Mouse (Mus musculus) megakaryocyte-erythroid progenitor cell, adult 5-6 weeks (primary cell): ENCODE measurements around the gene Agfg2. TPM values are rescaled to one million over a fixed set of nuclear protein-coding genes. Genes with fewer than 3 reads are reported as not detected.
"Not testable (repeated sequence)": the region's sequence is repeated elsewhere in the genome, so short reads cannot be mapped to it uniquely, and the experiment has no call there.

ENCODE experiments used
- ATAC-seq: replicated peaks from 2 replicates; pipeline ENCODE4 v1.8.0; 2016; ENCODE audit warnings: mild to moderate bottlenecking, inconsistent platforms; ENCODE audit not compliant: severe bottlenecking, poor library complexity, low FRiP score, low TSS enrichment
- total RNA-seq, 2 experiments: library from RNA; stranded (forward) in 1 of 2; stranded (reverse) in 1 of 2; fragments of 200-1000, 215-1000 nt in 1 of 2; fragments of >200 nt in 1 of 2; fragmentation: Nextera tagmentation in 1 of 2; gene quantifications; 2 replicates each; pipeline ENCODE4 v1.2.3; 2014 to 2017

The Agfg2 gene
- 22.7 and 37.5 TPM in 2 replicates for total RNA-seq (2014; fragmentation: Nextera tagmentation)
- 17.0 TPM in 2 replicates for total RNA-seq (2017)

GRCm38 (mm10) chr5:137684294-137685123 is at the start of gene Agfg2:
Gene Agfg2 (minus strand): TSS chr5:137684726.
- ATAC-seq, result peak; percentile 91

DNA sequence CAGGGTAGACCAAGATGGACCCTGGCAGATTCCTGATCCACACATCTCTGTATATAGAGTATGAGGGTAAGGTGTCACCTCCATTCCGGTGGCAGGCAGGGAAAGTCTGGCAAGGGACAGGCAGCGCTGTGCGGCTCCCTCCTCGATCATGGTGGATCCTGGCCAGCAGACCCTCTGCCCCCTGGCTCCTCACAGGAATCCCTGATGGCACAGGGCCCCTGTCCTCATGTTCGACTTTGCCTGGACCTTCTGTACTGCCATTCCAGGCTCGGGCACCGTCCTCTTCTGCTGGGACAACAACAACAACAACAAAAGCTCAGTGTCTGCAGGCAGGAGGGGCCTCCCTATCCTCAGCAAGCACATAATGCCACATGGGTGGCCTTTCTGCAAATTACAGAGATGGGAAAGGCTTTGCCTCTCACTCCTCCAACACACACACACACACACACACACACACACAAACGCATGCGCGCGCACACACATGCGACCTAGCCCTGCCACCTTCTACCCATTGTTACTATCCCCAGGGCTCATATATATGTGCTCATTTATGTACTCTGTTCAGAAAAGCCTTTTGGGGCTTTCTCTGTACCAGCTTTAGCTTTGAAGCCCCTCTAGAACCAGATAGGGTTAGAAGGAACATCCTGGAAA is 49.2 kb upstream of the Agfg2 start:
- no peak for ATAC-seq

DNA sequence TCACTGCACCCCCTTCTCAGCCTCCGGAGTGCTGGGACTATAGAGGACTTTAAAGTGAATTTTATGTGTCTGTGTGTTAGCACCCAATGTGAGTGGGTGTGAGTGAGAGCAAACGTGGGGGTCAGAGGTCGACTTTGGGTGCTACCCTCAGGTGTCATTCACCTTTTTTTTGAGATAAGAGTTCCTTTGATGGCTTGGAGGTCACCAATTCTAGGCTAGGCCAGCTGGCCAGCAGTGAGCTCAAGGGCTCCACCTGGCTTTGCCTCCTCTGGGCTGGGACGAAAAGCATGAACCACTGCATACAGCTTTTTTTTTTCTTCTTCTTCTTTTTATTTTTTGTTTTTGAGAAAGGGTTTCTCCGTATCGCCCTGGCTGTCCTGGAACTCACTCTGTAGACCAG is 42.2 kb upstream of the Agfg2 start:
- no peak for ATAC-seq

GRCm38 (mm10) chr5:137723840-137724239 is 39.3 kb upstream of the Agfg2 start:
- no peak for ATAC-seq

- ATAC-seq, result not testable (repeated sequence)
These were observed 36.1 kb upstream of the Agfg2 start for GRCm38 (mm10) chr5:137720558-137721164.

DNA sequence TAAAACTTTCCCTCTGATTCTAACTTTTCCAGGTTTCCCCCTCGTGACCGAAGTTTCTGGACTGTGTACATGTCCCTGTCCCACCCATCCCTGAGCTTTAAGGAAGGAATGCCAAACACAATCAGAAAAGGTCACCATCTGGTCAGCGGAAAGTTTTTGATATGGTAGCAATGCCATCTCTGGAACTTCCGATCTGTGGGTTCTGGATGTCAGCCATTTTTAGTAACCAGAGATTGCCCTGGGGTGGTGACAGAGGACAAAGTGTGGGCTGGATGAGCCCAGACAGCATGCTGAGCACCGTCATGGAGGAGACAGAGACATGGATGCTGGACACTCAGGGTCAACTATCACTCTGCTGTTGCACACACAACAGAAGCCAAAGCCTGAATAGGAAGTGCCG is 34.6 kb upstream of the Agfg2 start:
- peak; percentile 62; the same call in 1 of the 2 replicates for ATAC-seq

DNA sequence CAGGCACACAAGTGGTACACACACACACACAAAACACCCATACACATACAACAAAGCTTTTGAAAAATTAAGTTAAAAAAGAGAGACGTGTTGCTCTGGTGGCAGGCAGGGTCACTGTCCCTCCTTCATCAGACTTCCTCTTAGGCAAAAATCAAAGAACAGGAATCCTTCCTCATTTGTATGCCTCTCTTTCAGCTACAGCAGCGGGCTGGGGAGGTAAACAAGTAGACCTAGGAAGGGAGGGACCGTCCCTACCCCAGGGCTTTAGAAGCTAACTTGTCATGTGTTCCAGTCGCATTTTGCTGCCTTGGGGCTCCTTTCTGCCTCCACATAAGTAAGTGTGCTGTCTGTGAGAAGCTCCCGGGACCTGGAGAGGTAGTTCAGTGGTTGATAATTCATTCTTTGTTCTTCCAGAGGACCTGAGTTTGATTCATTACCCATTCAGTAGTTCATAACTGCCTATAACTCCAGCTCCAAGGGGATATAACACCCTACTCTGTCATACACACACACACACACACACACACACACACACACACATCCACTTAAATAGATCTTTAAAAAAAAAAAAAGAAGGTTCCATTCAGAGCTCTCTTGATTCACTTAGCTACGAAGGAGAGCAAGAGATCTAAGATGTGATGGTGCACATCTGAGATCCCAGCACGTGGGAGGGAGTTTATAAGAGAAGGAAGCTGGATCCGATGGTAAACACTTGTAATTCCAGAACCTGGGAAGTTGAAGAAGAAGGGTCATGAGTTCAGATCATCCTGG is 33.7 kb upstream of the Agfg2 start:
- ATAC-seq, result no peak

DNA sequence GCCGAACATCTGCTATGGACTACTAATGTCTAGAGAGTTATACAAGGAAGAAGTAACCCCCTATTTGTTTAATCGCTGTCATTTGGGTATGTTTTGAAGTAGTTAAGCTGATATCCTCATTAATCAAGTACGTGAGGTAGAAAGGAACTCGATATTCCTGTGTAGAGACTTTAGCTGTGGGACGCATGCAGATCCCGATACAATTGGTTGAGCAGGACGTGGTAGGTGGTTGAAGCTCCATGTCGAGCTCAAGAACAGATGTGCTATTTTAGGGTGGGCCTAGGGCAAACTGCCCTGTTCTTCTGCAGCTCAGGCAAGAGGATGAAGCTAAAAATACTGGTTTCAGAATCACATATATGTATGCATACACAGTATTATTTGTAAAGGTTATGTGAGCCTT is 31.2 kb upstream of the Agfg2 start:
- ATAC-seq, result no peak

DNA sequence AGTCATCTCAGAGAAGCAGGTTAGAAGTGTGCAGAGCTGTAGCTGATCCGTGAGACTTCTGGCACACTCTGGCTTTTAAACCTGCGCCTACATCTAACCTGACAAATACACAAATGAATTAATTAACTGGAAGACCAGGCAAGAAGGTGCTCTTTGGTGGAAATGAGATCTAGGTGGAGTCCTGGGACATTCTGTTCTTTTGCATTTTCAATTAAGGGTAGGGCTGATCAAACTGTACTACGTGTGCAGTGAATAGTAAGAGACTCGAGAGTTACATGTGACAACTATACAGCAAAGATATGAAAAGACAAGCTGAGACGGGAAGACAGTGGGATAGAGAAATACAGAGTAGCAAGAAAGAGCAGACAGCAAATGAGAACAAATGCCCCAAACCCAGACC is 28.9 kb upstream of the Agfg2 start:
- ATAC-seq, result no peak

DNA sequence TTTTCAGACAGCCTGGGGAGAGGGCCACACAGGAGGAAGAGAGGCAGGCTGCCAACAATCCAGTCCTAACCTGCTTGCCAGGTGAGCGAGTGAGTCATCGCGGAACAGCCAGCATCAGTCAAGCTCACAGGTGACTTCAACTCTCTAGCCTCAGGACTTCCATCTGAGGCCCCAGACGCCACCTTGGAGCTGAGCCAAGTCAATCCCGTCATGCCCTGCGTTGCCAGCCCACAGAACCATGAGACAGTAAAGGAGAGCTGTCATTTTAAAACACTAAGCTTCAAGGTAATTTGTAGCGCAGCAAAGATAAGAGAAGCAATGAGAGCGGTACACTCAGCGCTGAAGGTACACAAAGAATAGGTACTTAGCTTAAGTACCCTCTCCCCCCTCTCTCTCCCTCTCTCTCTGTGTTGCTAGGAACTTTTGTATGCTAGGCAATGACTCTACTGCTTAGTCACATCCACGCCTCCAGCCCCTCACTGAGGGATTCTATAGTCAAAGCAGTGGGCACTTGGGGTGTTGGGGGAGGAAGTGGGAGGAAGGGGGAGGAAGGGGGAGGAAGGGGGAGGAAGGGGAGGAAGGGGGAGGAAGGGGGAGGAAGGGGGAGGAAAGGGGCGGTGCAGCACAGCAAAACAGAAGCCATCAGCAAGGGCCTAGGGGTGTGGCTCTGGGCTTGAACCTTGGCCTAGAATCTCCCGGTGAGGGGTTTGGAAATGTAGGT is 22.5 kb upstream of the Agfg2 start:
- peak; percentile 70 for ATAC-seq

DNA sequence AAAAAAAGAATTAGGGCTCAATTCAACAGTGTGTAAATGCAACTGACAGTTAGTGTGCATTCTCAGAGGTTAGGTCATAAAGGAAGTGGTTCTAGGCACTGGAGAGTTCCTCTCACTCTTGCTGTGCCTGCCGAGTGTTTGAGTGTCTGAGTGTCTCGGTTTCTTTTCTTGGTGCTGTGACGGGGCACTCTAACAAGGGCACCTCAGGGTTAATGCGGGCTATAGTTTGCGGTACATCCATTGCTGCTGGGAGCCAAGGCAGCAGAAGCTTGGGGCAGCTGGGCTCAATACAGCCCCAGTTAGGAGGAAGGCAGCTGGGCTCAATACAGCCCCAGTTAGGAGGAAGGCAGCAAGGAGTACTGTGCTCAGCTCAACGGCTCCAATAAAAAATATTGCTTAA is 20.7 kb upstream of the Agfg2 start:
- peak; percentile 18; the same call in 1 of the 2 replicates for ATAC-seq

DNA sequence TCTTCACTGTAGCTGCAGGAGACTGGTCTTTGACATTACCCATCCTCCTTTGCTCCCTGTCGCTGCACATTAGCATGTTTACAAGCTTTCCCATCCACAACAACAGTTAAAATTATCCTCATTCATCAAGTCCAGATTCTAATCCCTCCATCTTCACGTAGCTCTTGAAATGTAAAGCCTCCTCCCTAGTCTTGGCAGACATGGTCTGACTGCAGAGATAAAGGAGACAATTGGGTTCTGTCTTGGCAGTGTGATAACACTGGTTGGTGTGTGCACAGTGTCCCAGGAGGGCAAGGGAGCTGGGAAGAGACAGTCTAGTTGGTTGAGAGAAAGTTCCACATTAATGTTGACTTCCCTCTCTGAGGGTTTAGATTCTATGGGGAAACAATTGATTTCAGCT is 15.3 kb upstream of the Agfg2 start:
- peak; percentile 92 for ATAC-seq

DNA sequence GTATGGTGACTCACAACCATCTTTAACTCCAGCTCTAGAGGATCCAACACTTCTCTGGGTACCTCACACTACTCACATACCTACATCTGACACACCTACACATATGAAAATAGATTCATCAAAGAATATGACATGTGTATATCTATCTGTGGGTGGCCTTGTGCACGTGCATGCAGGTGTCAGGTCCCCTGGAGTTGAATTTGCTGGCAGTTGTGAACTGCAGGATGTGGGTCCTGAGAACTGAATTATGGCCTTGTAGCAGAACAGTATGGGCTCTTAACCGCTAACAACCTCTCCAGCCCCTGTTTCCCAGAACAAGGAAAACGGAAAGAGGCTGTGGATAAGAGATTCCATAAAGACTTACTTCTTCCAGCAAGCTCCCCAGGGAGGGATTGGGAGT is 14.6 kb upstream of the Agfg2 start:
- ATAC-seq, result no peak

- ATAC-seq, result no peak
These were observed 11.4 kb upstream of the Agfg2 start for GRCm38 (mm10) chr5:137695930-137696329.

DNA sequence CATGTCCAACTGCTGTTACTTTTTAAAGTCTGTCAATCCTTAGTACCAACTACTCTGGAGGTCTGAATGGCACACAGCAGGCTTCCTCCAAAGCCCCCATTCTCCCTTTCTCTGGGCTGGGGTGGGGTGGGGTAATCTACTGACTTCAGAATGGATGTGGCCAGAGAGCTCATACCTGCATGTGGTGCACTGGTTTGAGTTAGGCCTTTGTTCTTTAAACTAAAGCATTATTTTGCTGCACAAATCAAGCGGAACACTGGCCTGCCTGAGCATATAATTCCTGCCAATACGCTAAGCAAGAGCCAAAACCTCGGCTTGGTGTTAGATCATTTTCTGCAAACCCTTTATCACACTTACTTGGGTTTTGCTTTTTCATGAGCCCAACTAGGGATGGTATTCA is 10.3 kb upstream of the Agfg2 start:
- no peak for ATAC-seq

DNA sequence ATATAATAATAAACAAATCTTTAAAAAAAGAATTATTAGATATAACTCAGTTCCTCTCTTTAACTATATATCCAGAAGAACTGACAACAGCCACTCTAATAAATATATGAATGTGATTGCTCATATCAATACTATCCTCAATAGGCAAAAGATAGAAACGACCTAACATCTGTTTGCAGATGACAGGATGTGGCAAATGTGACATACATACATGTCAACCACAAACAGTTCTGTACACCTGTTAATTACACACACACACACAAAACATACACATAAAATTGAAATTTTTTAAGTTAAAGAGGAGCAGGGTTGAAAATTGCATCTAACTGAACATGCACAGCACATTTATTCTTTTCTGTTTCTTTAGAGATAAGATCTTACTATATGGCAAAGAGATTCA is 7.4 kb upstream of the Agfg2 start:
- no peak for ATAC-seq

DNA sequence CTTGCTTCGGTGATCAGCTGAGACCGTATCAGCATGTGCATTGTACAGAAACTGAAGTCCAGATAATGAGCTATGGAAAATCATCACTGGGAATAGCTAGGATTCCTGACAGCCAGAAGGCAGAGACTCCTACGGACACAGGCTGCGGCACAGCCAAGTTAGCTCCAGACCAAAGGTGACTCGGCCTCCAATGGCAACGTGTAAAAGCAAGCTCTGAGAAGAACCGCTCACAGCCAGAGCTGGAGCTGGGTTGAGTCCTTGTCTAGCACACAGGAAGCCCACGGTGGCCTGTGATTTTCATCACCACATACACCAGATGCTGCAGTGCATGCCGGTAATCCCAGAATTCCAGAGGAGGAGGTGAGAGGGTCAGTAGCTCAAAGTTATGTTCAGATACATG is 6.0 kb upstream of the Agfg2 start:
- ATAC-seq, result no peak

- ATAC-seq, result no peak
These were observed 5.4 kb upstream of the Agfg2 start for GRCm38 (mm10) chr5:137689974-137690373.

DNA sequence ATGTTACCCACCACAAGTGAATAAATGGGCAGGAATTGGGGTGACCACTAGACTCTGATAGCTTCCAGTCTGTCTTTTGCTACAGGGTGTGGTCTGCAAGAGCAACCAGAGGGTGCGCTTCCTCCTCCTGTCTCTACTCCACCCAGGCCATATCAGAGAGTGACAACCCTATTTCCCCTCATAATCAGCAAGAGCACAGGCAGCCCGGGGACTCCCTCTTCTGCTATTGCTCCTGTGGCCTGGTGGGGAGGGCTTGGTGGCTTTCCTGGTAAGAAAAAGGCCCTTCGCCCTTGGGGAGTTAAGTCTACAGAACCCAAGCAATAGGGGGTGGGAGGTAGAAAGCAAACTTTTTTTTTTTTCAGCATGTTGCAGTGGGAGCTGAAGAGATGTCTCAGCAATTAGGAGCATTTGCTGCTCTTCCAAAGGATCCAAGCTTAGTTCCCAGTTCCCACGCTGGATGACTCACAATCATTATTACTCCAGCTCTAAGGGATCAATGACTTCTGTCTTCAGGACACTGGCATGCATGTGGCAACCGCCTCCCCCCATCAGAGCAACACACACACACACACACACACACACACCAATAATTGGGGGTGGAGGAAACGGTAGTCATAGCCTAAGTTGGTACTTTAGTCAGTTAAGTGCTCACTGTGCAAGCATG is 1.7 kb upstream of the Agfg2 start:
- peak; percentile 87 for ATAC-seq
